Mouse (Mus musculus) stomach, embryonic 15.5 days (tissue): ENCODE measurements around the gene Stx18. TPM values are rescaled to one million over a fixed set of nuclear protein-coding genes. Genes with fewer than 3 reads are reported as not detected.

Experiments
- ATAC-seq: fragments of 200-750 bp; cut with Nextera tagmentation; 2 replicates; pipeline ENCODE4 v1.8.0; 2017; ENCODE audit warnings: low read depth, moderate number of reproducible peaks, moderate TSS enrichment; ENCODE audit not compliant: insufficient read depth, low FRiP score
- H3K27ac ChIP-seq: fragments of 300-500 bp; sonication (generic); 2 replicates; pipeline ENCODE4 v1.5.1; 2015; ENCODE audit warnings: mild to moderate bottlenecking, inconsistent platforms
- H3K27me3 ChIP-seq: fragments of 300-500 bp; sonication (generic); replicated peaks from 2 replicates; pipeline ENCODE4 v1.6.1; 2015; ENCODE audit warnings: inconsistent platforms
- H3K36me3 ChIP-seq: fragments of 300-500 bp; sonication (generic); 2 replicates; pipeline ENCODE4 v1.6.1; 2015; ENCODE audit warnings: inconsistent platforms
- H3K4me1 ChIP-seq: fragments of 300-500 bp; sonication (generic); 2 replicates; pipeline ENCODE4 v1.6.1; 2015; ENCODE audit warnings: inconsistent platforms
- H3K4me2 ChIP-seq: fragments of 300-500 bp; sonication (generic); 2 replicates; pipeline ENCODE4 v1.6.1; 2015; ENCODE audit warnings: mild to moderate bottlenecking, inconsistent platforms
- H3K4me3 ChIP-seq: fragments of 300-500 bp; sonication (generic); replicated peaks from 2 replicates; pipeline ENCODE4 v1.5.1; 2015; ENCODE audit warnings: inconsistent platforms
- H3K9ac ChIP-seq: fragments of 300-500 bp; sonication (generic); 2 replicates; pipeline ENCODE4 v1.6.1; 2015; ENCODE audit warnings: inconsistent platforms
- H3K9me3 ChIP-seq: fragments of 300-500 bp; sonication (generic); 2 replicates; pipeline ENCODE4 v1.6.1; 2016; ENCODE audit warnings: inconsistent platforms
- WGBS: fragments of 180-500 bp; shearing (Covaris S2); methylation state at CpG from one replicate; pipeline ENCODE4 v1.1.7; 2015; 5-methylcytosine and 5-hydroxymethylcytosine counted together
- polyA plus RNA-seq: library from polyadenylated mRNA; unstranded; fragments of >200 nt; fragmentation: Nextera tagmentation; extraction: Ambion mirVana; gene quantifications from 2 replicates; pipeline ENCODE4 v1.2.1, GENCODE M21; 2015

The Stx18 gene
- polyA plus RNA-seq, 1 experiment from 2014 or later = 37.2 TPM

GRCm38 (mm10) chr5:38174256-38174912 is 135.8 kb downstream of the Stx18 start:
- ATAC-seq = no peak
- Histone ChIP-seq H3K4me1 (no peaks in the 10 kb centered on the region), H3K36me3 (no peaks in the 10 kb centered on the region), H3K27me3 (no peaks in the 10 kb centered on the region), H3K9ac (no peak overlapping the region), H3K4me2 (no peak overlapping the region), H3K4me3 (no peak overlapping the region), H3K27ac (no peak overlapping the region), H3K9me3 (no peaks in the 10 kb centered on the region)
- WGBS = 77% methylated on average over 16 of the region's 16 CpGs

- no peak for ATAC-seq
- Histone ChIP-seq H3K9ac (no peak overlapping the region), H3K36me3 (no peaks in the 10 kb centered on the region), H3K4me1 (no peaks in the 10 kb centered on the region), H3K4me2 (no peak overlapping the region), H3K27me3 (no peaks in the 10 kb centered on the region), H3K27ac (no peak overlapping the region), H3K4me3 (no peak overlapping the region), H3K9me3 (no peaks in the 10 kb centered on the region)
- WGBS = 77% methylated on average over 6 of the region's 6 CpGs
Observed at GRCm38 (mm10) chr5:38184688-38185285, 146.2 kb downstream of the Stx18 start.

- WGBS = 87% methylated on average over 2 of the region's 2 CpGs
- H3K27ac ChIP-seq = no peak overlapping the region
- ATAC-seq = no peak
- H3K9ac ChIP-seq = no peak overlapping the region
- H3K4me2 ChIP-seq = no peak overlapping the region
- H3K27me3 ChIP-seq = no peaks in the 10 kb centered on the region
- H3K4me3 ChIP-seq = no peak overlapping the region
- no peaks in the 10 kb centered on the region for H3K36me3 ChIP-seq
- H3K4me1 ChIP-seq = no peaks in the 10 kb centered on the region
- H3K9me3 ChIP-seq = no peaks in the 10 kb centered on the region
Observed at GRCm38 (mm10) chr5:38187006-38187405, 148.5 kb downstream of the Stx18 start.

Other genes starting within 250 kb of the Stx18 start
- gene Msx1, start 214.2 kb upstream of the Stx18 start, polyA plus RNA-seq = 3.3 and 4.3 TPM in 2 replicates
- gene Nsg1, start 121.2 kb downstream of the Stx18 start, polyA plus RNA-seq = 55.4 and 65.7 TPM in 2 replicates
- 12.0 and 12.5 TPM in 2 replicates for gene Zbtb49, start 181.7 kb downstream of the Stx18 start, polyA plus RNA-seq
- 96.6 and 106 TPM in 2 replicates for gene Lyar, start 181.7 kb downstream of the Stx18 start, polyA plus RNA-seq
- gene Tmem128, start 221.4 kb downstream of the Stx18 start, polyA plus RNA-seq = 67.1 and 70.1 TPM in 2 replicates
- gene Otop1, start 237.2 kb downstream of the Stx18 start, polyA plus RNA-seq = not detected in 2 replicates